In the genomic region with DNA sequence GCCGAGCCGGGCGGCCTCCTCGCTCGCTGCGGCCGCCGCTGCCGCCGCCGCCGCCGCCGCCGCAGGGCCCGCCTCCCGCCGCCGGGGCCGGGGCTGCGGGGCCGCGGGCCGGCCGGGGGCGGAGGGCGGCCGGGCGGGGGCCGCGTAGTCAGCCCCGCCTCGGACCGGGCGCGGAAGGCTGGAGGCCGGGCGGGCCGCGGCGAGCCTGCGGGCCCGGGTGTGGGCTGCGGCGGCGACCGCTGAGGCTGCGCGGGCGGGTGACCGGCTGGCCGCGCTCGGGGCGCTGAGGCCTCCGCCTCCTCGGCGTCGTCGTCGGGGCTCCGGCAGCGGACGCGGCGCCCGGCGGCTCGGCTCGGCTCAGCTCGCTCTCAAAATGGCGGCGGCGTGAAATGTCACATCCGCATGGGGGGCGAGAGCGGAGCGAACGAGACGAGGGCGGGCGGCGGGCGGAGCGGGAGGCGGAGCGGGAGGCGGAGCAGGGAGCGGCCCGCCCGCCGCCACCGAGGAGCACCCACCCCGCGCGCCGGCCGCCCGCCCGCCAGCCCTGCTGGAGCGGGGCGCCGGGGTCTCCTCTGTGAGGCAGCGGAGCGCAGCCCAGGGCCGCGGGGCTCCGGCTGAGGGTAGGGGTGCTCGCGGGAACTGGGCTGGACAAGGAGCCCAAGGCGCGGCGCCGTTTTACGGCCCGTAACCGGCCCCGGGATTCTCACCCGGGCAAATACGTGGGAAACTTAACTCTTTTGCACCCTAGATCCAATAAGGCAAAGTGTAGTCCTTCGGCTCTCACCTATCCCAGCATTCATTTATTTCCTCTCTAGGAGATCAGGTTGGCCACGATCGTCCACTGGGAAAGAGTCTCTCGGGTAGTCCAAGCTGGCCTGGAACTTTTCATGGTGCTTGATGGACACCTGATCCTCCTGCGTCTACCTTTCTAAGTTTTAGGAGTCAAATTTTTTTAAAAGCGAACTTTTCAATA, we compare ENCODE assay signal across 7 mouse cellular contexts. TPM values are rescaled to one million over a fixed set of nuclear protein-coding genes. Genes with fewer than 3 reads are reported as not detected.
DNase-seq lines count a peak whose midpoint lies in the region; ATAC-seq and TF ChIP-seq lines count a peak whose summit lies in the region.

No protein-coding gene starts in this region.

- peaks cover 12% of the 10 kb centered on the region for H3K36me3 ChIP-seq in embryonic facial prominence, embryonic 10.5 days (replicated peaks)
- no peaks in the 10 kb centered on the region for H3K36me3 ChIP-seq in limb, embryonic 11.5 days (ENCODE audit: control insufficient read depth, insufficient read depth, low read length)
- H3K36me3 ChIP-seq in midbrain, embryonic 13.5 days: no peaks in the 10 kb centered on the region
- H3K36me3 ChIP-seq in small intestine, adult 2 months (ENCODE audit: control insufficient read depth, insufficient read depth, low read length): no peaks in the 10 kb centered on the region

- no peak for TF ChIP-seq CTCF in small intestine, adult 2 months (IDR thresholded peaks at IDR 0.05; ENCODE audit: extremely low read depth, insufficient read length, insufficient replicate concordance, low read depth, low read length)

- peak overlapping the region; percentile 96 for H3K9ac ChIP-seq in limb, embryonic 11.5 days (ENCODE audit: low read length)
- H3K9ac ChIP-seq in midbrain, embryonic 13.5 days (replicated peaks): peak overlapping the region; percentile 98

- H3K4me3 ChIP-seq in embryonic facial prominence, embryonic 10.5 days: peak overlapping the region; percentile 99
- peak overlapping the region; percentile 97 for H3K4me3 ChIP-seq in limb, embryonic 11.5 days (ENCODE audit: low read depth, low read length)
- H3K4me3 ChIP-seq in midbrain, embryonic 13.5 days (replicated peaks): peak overlapping the region; percentile 98
- H3K4me3 ChIP-seq in small intestine, adult 2 months (ENCODE audit: low read depth, low read length): peak overlapping the region; percentile 87

- 8% methylated on average over 125 of the region's 126 CpGs for WGBS in embryonic facial prominence, embryonic 10.5 days
- WGBS in limb, embryonic 11.5 days: 1% methylated on average over 88 of the region's 126 CpGs
- 2% methylated on average over 72 of the region's 126 CpGs for WGBS in midbrain, embryonic 13.5 days
- 10% methylated on average over 123 of the region's 126 CpGs for WGBS in small intestine, adult 2 months

- peak overlapping the region; percentile 97 for H3K27ac ChIP-seq in embryonic facial prominence, embryonic 10.5 days (replicated peaks)
- peak overlapping the region; percentile 91 for H3K27ac ChIP-seq in limb, embryonic 11.5 days (replicated peaks; ENCODE audit: low read depth, low read length)
- peak overlapping the region; percentile 97 for H3K27ac ChIP-seq in midbrain, embryonic 13.5 days
- H3K27ac ChIP-seq in small intestine, adult 2 months (ENCODE audit: insufficient read depth, low read depth, low read length): peak overlapping the region; percentile 78

- no peaks in the 10 kb centered on the region for H3K9me3 ChIP-seq in embryonic facial prominence, embryonic 10.5 days
- no peaks in the 10 kb centered on the region for H3K9me3 ChIP-seq in limb, embryonic 11.5 days (ENCODE audit: control insufficient read depth, low read length)
- H3K9me3 ChIP-seq in midbrain, embryonic 13.5 days: no peaks in the 10 kb centered on the region

- peak overlapping the region; percentile 51 for H3K4me2 ChIP-seq in limb, embryonic 11.5 days (ENCODE audit: low read depth, severe bottlenecking)
- H3K4me2 ChIP-seq in midbrain, embryonic 13.5 days (replicated peaks): peak overlapping the region; percentile 68

- H3K27me3 ChIP-seq in embryonic facial prominence, embryonic 10.5 days (replicated peaks; ENCODE audit: low read depth, poor library complexity, severe bottlenecking): no peaks in the 10 kb centered on the region
- no peaks in the 10 kb centered on the region for H3K27me3 ChIP-seq in limb, embryonic 11.5 days (ENCODE audit: control insufficient read depth, insufficient read depth, low read length)
- no peaks in the 10 kb centered on the region for H3K27me3 ChIP-seq in midbrain, embryonic 13.5 days
- H3K27me3 ChIP-seq in small intestine, adult 2 months (ENCODE audit: control insufficient read depth, insufficient read depth, low read length): no peaks in the 10 kb centered on the region

- peak; percentile 21; the same call in 1 of the 2 replicates for TF ChIP-seq POLR2A in small intestine, adult 2 months (IDR thresholded peaks at IDR 0.05; ENCODE audit: low read depth, low read length)

- ATAC-seq in limb, embryonic 11.5 days (ENCODE audit: insufficient number of reproducible peaks, low FRiP score, low TSS enrichment, low read depth): peak; percentile 86
- peak; percentile 92 for ATAC-seq in midbrain, embryonic 13.5 days

- H3K4me1 ChIP-seq in embryonic facial prominence, embryonic 10.5 days: peaks cover 33% of the 10 kb centered on the region
- peaks cover 14% of the 10 kb centered on the region for H3K4me1 ChIP-seq in limb, embryonic 11.5 days (ENCODE audit: control insufficient read depth, insufficient read depth, low read length)
- peaks cover 36% of the 10 kb centered on the region for H3K4me1 ChIP-seq in midbrain, embryonic 13.5 days (replicated peaks)
- H3K4me1 ChIP-seq in small intestine, adult 2 months (ENCODE audit: control insufficient read depth, insufficient read depth, insufficient read length, low read length): peaks cover 12% of the 10 kb centered on the region; the same call in 1 of the 2 replicates

- DNase-seq in adrenal gland, postnatal 14 days: peak; percentile 97
- DNase-seq in embryonic facial prominence, embryonic 10.5 days (ENCODE audit: low spot score): peak; percentile 92
- DNase-seq in heart, adult 11 months: peak; percentile 99
- DNase-seq in kidney, adult 11 months: peak; percentile 81
- peak; percentile 93 for DNase-seq in limb, embryonic 11.5 days (ENCODE audit: low spot score)

RNA-seq across cellular contexts. Expression of a gene that starts 53.3 kb away (rescaled TPM):
- 104 and 117 TPM in 2 replicates for total RNA-seq in adrenal gland, postnatal 14 days (2021)
- polyA plus RNA-seq in embryonic facial prominence, embryonic 10.5 days (2016; fragmentation: Nextera tagmentation; extraction: Ambion mirVana): 29.2 and 31.6 TPM in 2 replicates
- polyA plus RNA-seq in limb, embryonic 11.5 days (2014; fragmentation: Nextera tagmentation; extraction: Ambion mirVana): 41.5 and 41.6 TPM in 2 replicates
- 30.3 and 38.7 TPM in 2 replicates for polyA plus RNA-seq in midbrain, embryonic 13.5 days (2015; fragmentation: Nextera tagmentation; extraction: Ambion mirVana)
- 5.5 and 11.1 TPM in 2 replicates for polyA plus RNA-seq in small intestine, adult 2 months (2012; rRNA removed)

RNA-seq across cellular contexts. Expression of a gene that starts 58.3 kb away (rescaled TPM):
- total RNA-seq in adrenal gland, postnatal 14 days (2021): not detected in 2 replicates
- not detected in 2 replicates for polyA plus RNA-seq in embryonic facial prominence, embryonic 10.5 days (2016; fragmentation: Nextera tagmentation; extraction: Ambion mirVana)
- polyA plus RNA-seq in limb, embryonic 11.5 days (2014; fragmentation: Nextera tagmentation; extraction: Ambion mirVana): not detected in 2 replicates
- not detected in 2 replicates for polyA plus RNA-seq in midbrain, embryonic 13.5 days (2015; fragmentation: Nextera tagmentation; extraction: Ambion mirVana)
- polyA plus RNA-seq in small intestine, adult 2 months (2012; rRNA removed): 0.42 TPM in 1 of 2 replicates, not detected in the other

Comparison
In these comparisons a context has a peak if more than half of its experiments do, and no peak if none do; other contexts are left out.
1. Peak in every context shown above with its lines: DNase-seq, ATAC-seq, H3K4me3 ChIP-seq and H3K27ac ChIP-seq.